Mouse (Mus musculus): ENCODE measurements around the gene Gemin2. TPM values are rescaled to one million over a fixed set of nuclear protein-coding genes. Genes with fewer than 3 reads are reported as not detected.
"Not testable (repeated sequence)": the region's sequence is repeated elsewhere in the genome, so short reads cannot be mapped to it uniquely, and the experiment has no call there.

Gemin2 gene
- 11.9 and 15.2 TPM in 2 replicates for polyA plus RNA-seq (2014; fragmentation: Nextera tagmentation; extraction: Ambion mirVana)

DNA sequence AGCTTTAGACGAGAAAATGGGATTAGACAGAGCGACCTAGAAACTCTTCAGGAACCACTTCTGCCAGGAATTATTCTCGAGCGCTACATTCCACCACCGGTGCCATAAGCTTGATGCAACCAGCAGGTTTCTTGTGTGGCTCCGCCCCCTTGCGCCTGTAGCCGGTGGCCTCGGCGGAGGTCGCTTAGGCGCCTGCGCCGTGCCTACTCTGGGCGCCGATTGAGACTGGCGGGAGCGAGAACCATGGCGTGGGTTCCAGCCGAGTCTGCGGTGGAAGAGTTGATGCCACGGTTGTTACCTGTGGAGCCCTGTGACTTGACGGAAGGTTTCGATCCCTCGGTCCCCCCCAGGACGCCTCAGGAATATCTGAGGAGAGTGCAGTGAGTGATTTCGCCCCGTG is at the start of gene Gemin2:
Gene Gemin2 (plus strand): TSS at position 160 of the 400 bp plus-strand sequence.
- peak within 1 kb of the TSS; percentile 81 for H3K4me3 ChIP-seq (ENCODE audit: low read depth, low read length)
- peak; percentile 73 for ATAC-seq (ENCODE audit: low read depth)
- peak within 1 kb of the TSS; percentile 54 for H3K4me2 ChIP-seq (ENCODE audit: low read depth, low read length)
- under 1% methylated on average over 28 of the region's 28 CpGs for WGBS
- no peaks in the 10 kb centered on the region for H3K27me3 ChIP-seq (ENCODE audit: control insufficient read depth, insufficient read depth, low read length)
- H3K36me3 ChIP-seq (ENCODE audit: control insufficient read depth, insufficient read depth, low read length): 0 out of 2 replicates have a peak, but pooled peaks cover 4% of the 10 kb centered on the region
- H3K9ac ChIP-seq (replicated peaks; ENCODE audit: low read depth, low read length): peak within 1 kb of the TSS; percentile 47
- peak within 1 kb of the TSS; percentile 45; the same call in 1 of the 2 replicates for H3K27ac ChIP-seq (ENCODE audit: low read depth, low read length)
- no peaks in the 10 kb centered on the region for H3K9me3 ChIP-seq (ENCODE audit: control insufficient read depth, low read length)
- H3K4me1 ChIP-seq (ENCODE audit: control insufficient read depth, insufficient read depth, low read length): peaks cover 12% of the 10 kb centered on the region; the same call in 1 of the 2 replicates

DNA sequence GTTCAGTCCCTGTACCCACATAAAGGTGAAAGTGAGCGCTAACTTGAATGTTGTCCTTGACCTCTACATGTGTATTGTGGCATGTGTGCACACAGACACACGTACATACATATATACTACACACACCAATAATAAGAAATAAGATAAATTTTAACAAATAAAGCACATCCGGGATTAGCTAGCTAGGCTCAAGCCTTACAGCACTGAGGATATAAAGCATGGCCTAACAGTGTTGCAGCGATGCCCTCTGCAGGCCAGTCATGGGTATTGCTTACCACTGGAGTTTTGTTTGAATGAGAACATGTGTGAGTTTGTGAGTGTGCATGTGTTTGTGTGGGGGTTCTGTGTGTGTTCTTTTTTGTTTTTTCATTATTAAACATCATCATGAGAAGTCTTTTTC is 48.6 kb upstream of the Gemin2 start:
- Histone ChIP-seq H3K4me2 (ENCODE audit: low read depth, low read length) (no peak overlapping the region), H3K36me3 (ENCODE audit: control insufficient read depth, insufficient read depth, low read length) (peaks cover 31% of the 10 kb centered on the region), H3K27ac (ENCODE audit: low read depth, low read length) (no peak overlapping the region), H3K9me3 (ENCODE audit: control insufficient read depth, low read length) (no peaks in the 10 kb centered on the region), H3K27me3 (ENCODE audit: control insufficient read depth, insufficient read depth, low read length) (no peaks in the 10 kb centered on the region), H3K9ac (replicated peaks; ENCODE audit: low read depth, low read length) (no peak overlapping the region), H3K4me3 (ENCODE audit: low read depth, low read length) (no peak overlapping the region), H3K4me1 (ENCODE audit: control insufficient read depth, insufficient read depth, low read length) (no peaks in the 10 kb centered on the region)
- WGBS: 73% methylated on average over 4 of the region's 4 CpGs
- ATAC-seq (ENCODE audit: low read depth): peak; percentile 62; the same call in 1 of the 2 replicates

GRCm38 (mm10) chr12:58976966-58977365 is 36.2 kb upstream of the Gemin2 start:
- no peaks in the 10 kb centered on the region for H3K9me3 ChIP-seq (ENCODE audit: control insufficient read depth, low read length)
- WGBS: 88% methylated on average over 2 of the region's 2 CpGs
- no peak for ATAC-seq (ENCODE audit: low read depth)
- no peak overlapping the region for H3K9ac ChIP-seq (replicated peaks; ENCODE audit: low read depth, low read length)
- H3K36me3 ChIP-seq (ENCODE audit: control insufficient read depth, insufficient read depth, low read length): peaks cover 20% of the 10 kb centered on the region; the same call in 1 of the 2 replicates
- no peaks in the 10 kb centered on the region for H3K27me3 ChIP-seq (ENCODE audit: control insufficient read depth, insufficient read depth, low read length)
- H3K4me1 ChIP-seq (ENCODE audit: control insufficient read depth, insufficient read depth, low read length): no peaks in the 10 kb centered on the region
- H3K27ac ChIP-seq (ENCODE audit: low read depth, low read length): no peak overlapping the region
- no peak overlapping the region for H3K4me2 ChIP-seq (ENCODE audit: low read depth, low read length)
- no peak overlapping the region for H3K4me3 ChIP-seq (ENCODE audit: low read depth, low read length)

GRCm38 (mm10) chr12:58981178-58981661 is 32.0 kb upstream of the Gemin2 start:
- H3K4me1 ChIP-seq (ENCODE audit: control insufficient read depth, insufficient read depth, low read length); H3K9me3 ChIP-seq (ENCODE audit: control insufficient read depth, low read length); H3K27me3 ChIP-seq (ENCODE audit: control insufficient read depth, insufficient read depth, low read length); H3K9ac ChIP-seq (replicated peaks; ENCODE audit: low read depth, low read length); H3K27ac ChIP-seq (ENCODE audit: low read depth, low read length); H3K4me3 ChIP-seq (ENCODE audit: low read depth, low read length); H3K4me2 ChIP-seq (ENCODE audit: low read depth, low read length); ATAC-seq (ENCODE audit: low read depth): not testable (repeated sequence)
- peaks cover 40% of the 10 kb centered on the region for H3K36me3 ChIP-seq (ENCODE audit: control insufficient read depth, insufficient read depth, low read length)
- 74% methylated on average over 6 of the region's 6 CpGs for WGBS

DNA sequence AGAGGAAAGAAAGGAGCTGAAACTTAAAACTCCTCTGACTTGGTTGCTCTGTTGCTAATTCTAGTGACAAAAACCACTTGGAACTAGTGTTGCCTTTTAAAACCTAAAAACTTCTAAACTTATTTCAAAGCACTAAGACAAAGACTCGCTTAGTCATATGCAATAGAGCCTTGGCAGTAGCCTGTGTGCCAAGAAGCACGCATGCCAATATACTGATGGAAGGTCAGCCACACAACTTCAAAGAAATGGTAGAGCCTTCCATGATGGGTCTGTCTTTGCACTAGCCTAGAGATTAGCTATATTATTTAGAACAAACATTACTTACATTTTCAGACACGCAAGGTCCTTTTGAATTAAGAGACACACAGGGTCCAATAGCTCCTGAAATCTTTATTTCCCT is 27.4 kb upstream of the Gemin2 start:
- no peak overlapping the region for H3K27ac ChIP-seq (ENCODE audit: low read depth, low read length)
- no peak overlapping the region for H3K4me3 ChIP-seq (ENCODE audit: low read depth, low read length)
- H3K36me3 ChIP-seq (ENCODE audit: control insufficient read depth, insufficient read depth, low read length): peaks cover 64% of the 10 kb centered on the region
- H3K9me3 ChIP-seq (ENCODE audit: control insufficient read depth, low read length): no peaks in the 10 kb centered on the region
- no peak for ATAC-seq (ENCODE audit: low read depth)
- H3K4me1 ChIP-seq (ENCODE audit: control insufficient read depth, insufficient read depth, low read length): no peaks in the 10 kb centered on the region
- H3K9ac ChIP-seq (replicated peaks; ENCODE audit: low read depth, low read length): no peak overlapping the region
- no peaks in the 10 kb centered on the region for H3K27me3 ChIP-seq (ENCODE audit: control insufficient read depth, insufficient read depth, low read length)
- 96% methylated on average over 3 of the region's 3 CpGs for WGBS
- H3K4me2 ChIP-seq (ENCODE audit: low read depth, low read length): no peak overlapping the region

- no peaks in the 10 kb centered on the region for H3K27me3 ChIP-seq (ENCODE audit: control insufficient read depth, insufficient read depth, low read length)
- H3K4me1 ChIP-seq (ENCODE audit: control insufficient read depth, insufficient read depth, low read length): peaks cover 16% of the 10 kb centered on the region; the same call in 1 of the 2 replicates
- 78% methylated on average over 2 of the region's 2 CpGs for WGBS
- ATAC-seq (ENCODE audit: low read depth): no peak
- H3K9me3 ChIP-seq (ENCODE audit: control insufficient read depth, low read length): no peaks in the 10 kb centered on the region
- H3K4me3 ChIP-seq (ENCODE audit: low read depth, low read length): peak overlapping the region; percentile 81
- H3K4me2 ChIP-seq (ENCODE audit: low read depth, low read length): peak overlapping the region; percentile 87; the same call in 1 of the 2 replicates
- H3K36me3 ChIP-seq (ENCODE audit: control insufficient read depth, insufficient read depth, low read length): peaks cover 16% of the 10 kb centered on the region
- H3K9ac ChIP-seq (replicated peaks; ENCODE audit: low read depth, low read length): no peak overlapping the region
- H3K27ac ChIP-seq (ENCODE audit: low read depth, low read length): no peak overlapping the region
Measured at GRCm38 (mm10) chr12:59010482-59010881, 2.7 kb upstream of the Gemin2 start.

DNA sequence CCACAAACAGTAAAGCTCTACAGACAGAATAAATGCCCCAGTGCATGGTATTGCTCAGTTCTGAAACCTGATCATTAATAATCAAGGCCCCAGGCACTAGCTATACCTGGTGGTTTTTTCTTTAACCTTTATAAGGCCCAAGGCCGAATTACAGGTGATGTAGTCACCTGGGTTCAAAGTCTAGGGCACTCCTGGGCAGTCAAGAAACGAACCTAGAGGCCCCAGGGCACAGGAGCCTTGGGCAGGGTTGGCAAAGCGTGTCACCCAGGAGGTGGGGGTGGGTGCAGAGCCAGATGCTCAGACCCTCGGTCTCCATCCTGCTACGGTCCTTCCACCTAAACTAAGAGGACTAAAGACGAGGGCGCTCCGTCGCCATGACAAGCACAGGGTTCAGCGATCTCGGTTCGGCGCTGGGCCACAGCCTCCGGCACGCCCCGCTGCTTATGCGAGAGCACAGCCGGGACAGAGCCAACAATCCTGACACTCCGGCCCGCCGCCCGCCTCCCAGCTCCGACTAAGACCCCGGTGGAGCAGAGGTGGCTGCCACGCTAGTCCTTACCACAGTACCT is 1.8 kb upstream of the Gemin2 start:
- WGBS: under 1% methylated on average over 25 of the region's 25 CpGs

GRCm38 (mm10) chr12:59011844-59012709 is 1.1 kb upstream of the Gemin2 start, which contains the start of gene Sec23a:
Sec23a (minus strand) TSS chr12:59012017.
- no peaks in the 10 kb centered on the region for H3K9me3 ChIP-seq (ENCODE audit: control insufficient read depth, low read length)
- peak within 1 kb of the TSS; percentile 88 for H3K27ac ChIP-seq (ENCODE audit: low read depth, low read length)
- peak within 1 kb of the TSS; percentile 84 for H3K9ac ChIP-seq (replicated peaks; ENCODE audit: low read depth, low read length)
- 0 out of 2 replicates have a peak, but pooled peaks cover 3% of the 10 kb centered on the region for H3K36me3 ChIP-seq (ENCODE audit: control insufficient read depth, insufficient read depth, low read length)
- peak; percentile 96 for ATAC-seq (ENCODE audit: low read depth)
- peak within 1 kb of the TSS; percentile 81 for H3K4me3 ChIP-seq (ENCODE audit: low read depth, low read length)
- no peaks in the 10 kb centered on the region for H3K27me3 ChIP-seq (ENCODE audit: control insufficient read depth, insufficient read depth, low read length)
- peak within 1 kb of the TSS; percentile 87 for H3K4me2 ChIP-seq (ENCODE audit: low read depth, low read length)
- peaks cover 16% of the 10 kb centered on the region; the same call in 1 of the 2 replicates for H3K4me1 ChIP-seq (ENCODE audit: control insufficient read depth, insufficient read depth, low read length)
- under 1% methylated on average over 48 of the region's 48 CpGs for WGBS

More for the DNA sequence above, 1.8 kb upstream of the Gemin2 start:
- peak overlapping the region; percentile 84 for H3K9ac ChIP-seq (replicated peaks; ENCODE audit: low read depth, low read length)
- H3K9me3 ChIP-seq (ENCODE audit: control insufficient read depth, low read length): no peaks in the 10 kb centered on the region
- H3K4me1 ChIP-seq (ENCODE audit: control insufficient read depth, insufficient read depth, low read length): peaks cover 16% of the 10 kb centered on the region; the same call in 1 of the 2 replicates
- no peak for ATAC-seq (ENCODE audit: low read depth)
- no peaks in the 10 kb centered on the region for H3K27me3 ChIP-seq (ENCODE audit: control insufficient read depth, insufficient read depth, low read length)
- H3K36me3 ChIP-seq (ENCODE audit: control insufficient read depth, insufficient read depth, low read length): peaks cover 7% of the 10 kb centered on the region
- H3K4me3 ChIP-seq (ENCODE audit: low read depth, low read length): peak overlapping the region; percentile 81
- H3K4me2 ChIP-seq (ENCODE audit: low read depth, low read length): peak overlapping the region; percentile 87
- peak overlapping the region; percentile 88 for H3K27ac ChIP-seq (ENCODE audit: low read depth, low read length)
